Comparison of ENCODE assay signal across 14 mouse cellular contexts in the genomic region with DNA sequence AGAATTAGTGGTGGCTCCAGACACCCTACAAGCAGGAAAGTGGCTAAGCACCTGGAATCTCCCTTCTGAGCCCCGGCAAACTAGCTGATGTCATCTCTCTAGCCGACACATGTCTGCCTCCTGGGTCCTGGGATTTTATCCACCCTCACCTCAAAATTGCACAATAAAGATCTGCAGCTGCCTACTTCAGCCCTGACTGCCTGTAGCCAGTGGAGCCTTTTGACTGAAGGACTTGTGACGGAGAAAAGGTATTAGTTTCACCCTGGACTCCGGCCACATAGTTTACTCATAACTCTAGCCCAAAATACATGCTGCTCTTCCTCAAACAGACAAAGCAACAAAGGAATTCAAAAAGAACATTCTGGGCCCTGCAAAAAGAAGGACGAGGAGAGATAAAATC.
DNase-seq lines count a peak whose midpoint lies in the region; ATAC-seq and TF ChIP-seq lines count a peak whose summit lies in the region.
"Had no signal": no experiment of that assay in that cellular context is flagged by ENCODE, and none has a peak within 500 bp of the region (broad histone marks: within the 10 kb centered on the region; RNA-seq: fewer than 3 reads in every experiment).

No protein-coding gene starts in this region.

- TF ChIP-seq EP300 in lung, postnatal 0 days (IDR thresholded peaks at IDR 0.05), result peak; percentile 52; the same call in 1 of the 2 replicates

- no peaks in the 10 kb centered on the region for H3K27me3 ChIP-seq in lung, postnatal 0 days (replicated peaks; ENCODE audit: insufficient read depth, low read length)
- H3K27me3 ChIP-seq in heart, embryonic 16.5 days (ENCODE audit: control insufficient read depth, insufficient read depth, low read length), result no peaks in the 10 kb centered on the region
- H3K27me3 ChIP-seq in myocyte (ENCODE audit: control insufficient read depth, insufficient read depth, insufficient read length), result no peaks in the 10 kb centered on the region
- no peaks in the 10 kb centered on the region for H3K27me3 ChIP-seq in forebrain, embryonic 15.5 days
- H3K27me3 ChIP-seq in forebrain, embryonic 16.5 days (replicated peaks; ENCODE audit: control insufficient read depth, insufficient read depth, low read length), result no peaks in the 10 kb centered on the region

- peak overlapping the region; percentile 32; the same call in 1 of the 2 replicates for H3K27ac ChIP-seq in lung, postnatal 0 days (ENCODE audit: low read length)
- peak overlapping the region; percentile 45 for H3K27ac ChIP-seq in heart, embryonic 16.5 days (ENCODE audit: low read length)
- H3K27ac ChIP-seq in forebrain, embryonic 15.5 days (replicated peaks), result no peak overlapping the region
- H3K27ac ChIP-seq in forebrain, embryonic 16.5 days (ENCODE audit: low read length), result no peak overlapping the region

- no peak overlapping the region for H3K4me2 ChIP-seq in lung, postnatal 0 days (replicated peaks; ENCODE audit: low read depth, low read length)
- H3K4me2 ChIP-seq in heart, embryonic 16.5 days (ENCODE audit: low read depth, low read length), result no peak overlapping the region
- H3K4me2 ChIP-seq in myocyte (ENCODE audit: low read depth), result peak overlapping the region; percentile 88
- H3K4me2 ChIP-seq in forebrain, embryonic 15.5 days (replicated peaks), result no peak overlapping the region
- no peak overlapping the region for H3K4me2 ChIP-seq in forebrain, embryonic 16.5 days (ENCODE audit: low read length)

- H3K4me1 ChIP-seq in lung, postnatal 0 days (ENCODE audit: insufficient read depth, low read depth, low read length), result peaks cover 8% of the 10 kb centered on the region; the same call in 1 of the 2 replicates
- H3K4me1 ChIP-seq in heart, embryonic 16.5 days (ENCODE audit: control insufficient read depth, insufficient read depth, low read length), result peaks cover 21% of the 10 kb centered on the region
- H3K4me1 ChIP-seq in forebrain, embryonic 15.5 days, result no peaks in the 10 kb centered on the region
- no peaks in the 10 kb centered on the region for H3K4me1 ChIP-seq in forebrain, embryonic 16.5 days (replicated peaks; ENCODE audit: control insufficient read depth, insufficient read depth, low read length)

- H3K9ac ChIP-seq in lung, postnatal 0 days (replicated peaks; ENCODE audit: low read depth), result no peak overlapping the region
- H3K9ac ChIP-seq in heart, embryonic 16.5 days (ENCODE audit: low read length), result no peak overlapping the region
- H3K9ac ChIP-seq in forebrain, embryonic 15.5 days (replicated peaks), result no peak overlapping the region
- H3K9ac ChIP-seq in forebrain, embryonic 16.5 days (replicated peaks; ENCODE audit: low read depth, low read length), result no peak overlapping the region

- TF ChIP-seq CTCF in lung, postnatal 0 days (IDR thresholded peaks at IDR 0.05), result no peak

- H3K79me2 ChIP-seq in myocyte (ENCODE audit: control insufficient read depth, insufficient read depth), result peaks cover 78% of the 10 kb centered on the region

- no peaks in the 10 kb centered on the region for H3K36me3 ChIP-seq in lung, postnatal 0 days (ENCODE audit: insufficient read depth, low read length)
- H3K36me3 ChIP-seq in heart, embryonic 16.5 days (ENCODE audit: control insufficient read depth, insufficient read depth), result no peaks in the 10 kb centered on the region
- H3K36me3 ChIP-seq in myocyte (ENCODE audit: control insufficient read depth, insufficient read depth), result no peaks in the 10 kb centered on the region
- H3K36me3 ChIP-seq in forebrain, embryonic 15.5 days, result no peaks in the 10 kb centered on the region
- no peaks in the 10 kb centered on the region for H3K36me3 ChIP-seq in forebrain, embryonic 16.5 days (ENCODE audit: control insufficient read depth, insufficient read depth)

- no peak for TF ChIP-seq POLR2A in myocyte (IDR thresholded peaks at IDR 0.05; ENCODE audit: insufficient read length, low read depth)

- H3ac ChIP-seq in myocyte (ENCODE audit: control insufficient read depth, insufficient read length), result peak overlapping the region; percentile 24

- peak; percentile 33 for DNase-seq in gastrocnemius, adult 18-20 months (ENCODE audit: low spot score)
- DNase-seq in gastrocnemius, postnatal 25 days, result no peak
- DNase-seq in lung, postnatal 0 days (ENCODE audit: low spot score), result peak; percentile 78
- DNase-seq in lung, postnatal 14 days, result no peak
- DNase-seq: cerebellum, postnatal 25 days; gastrocnemius, postnatal 36 days; kidney, postnatal 36 days; spleen, adult 18-20 months; thymus, adult 2 months had no signal

- H3K9me3 ChIP-seq in lung, postnatal 0 days (ENCODE audit: low read length), result no peaks in the 10 kb centered on the region
- H3K9me3 ChIP-seq in heart, embryonic 16.5 days (replicated peaks; ENCODE audit: control insufficient read depth, low read length), result no peaks in the 10 kb centered on the region
- no peaks in the 10 kb centered on the region for H3K9me3 ChIP-seq in forebrain, embryonic 15.5 days
- no peaks in the 10 kb centered on the region for H3K9me3 ChIP-seq in forebrain, embryonic 16.5 days (ENCODE audit: control insufficient read depth, low read length)
- H3K9me3 ChIP-seq: megakaryocyte, embryonic 14.5 days had no signal

- no peak overlapping the region for H3K4me3 ChIP-seq in lung, postnatal 0 days (ENCODE audit: low read depth, low read length)
- H3K4me3 ChIP-seq in heart, embryonic 16.5 days (ENCODE audit: low read length), result no peak overlapping the region
- peak overlapping the region; percentile 35 for H3K4me3 ChIP-seq in myocyte
- no peak overlapping the region for H3K4me3 ChIP-seq in forebrain, embryonic 15.5 days
- H3K4me3 ChIP-seq in forebrain, embryonic 16.5 days (replicated peaks; ENCODE audit: low read length), result no peak overlapping the region
- H3K4me3 ChIP-seq: megakaryocyte, embryonic 14.5 days had no signal

- 17% methylated on average over 5 of the region's 5 CpGs for WGBS in lung, postnatal 0 days
- 37% methylated on average over 5 of the region's 5 CpGs for WGBS in heart, embryonic 16.5 days
- 82% methylated on average over 5 of the region's 5 CpGs for WGBS in forebrain, embryonic 15.5 days
- WGBS in forebrain, embryonic 16.5 days, result 73% methylated on average over 5 of the region's 5 CpGs

- ATAC-seq in lung, postnatal 0 days, result peak; percentile 72
- ATAC-seq in heart, embryonic 16.5 days (replicated peaks; ENCODE audit: extremely low read depth, insufficient read depth, low FRiP score), result no peak
- ATAC-seq in forebrain, embryonic 15.5 days (replicated peaks), result no peak
- ATAC-seq in forebrain, embryonic 16.5 days, result no peak

TF ChIP-seq in myocyte, 11 proteins besides CTCF, POLR2A, EP300 and RAD21:
- TF ChIP-seq CEBPB (IDR thresholded peaks at IDR 0.05; ENCODE audit: insufficient read depth, poor library complexity, severe bottlenecking), result peak; percentile 98
- TF ChIP-seq MAX (IDR thresholded peaks at IDR 0.05; ENCODE audit: low read depth), result no peak
- no peak for TF ChIP-seq TCF3 (IDR thresholded peaks at IDR 0.05; ENCODE audit: insufficient read length, low read depth)
- TF ChIP-seq SRF (IDR thresholded peaks at IDR 0.05; ENCODE audit: control insufficient read depth, insufficient read length, low read depth), result no peak
- no peak for TF ChIP-seq POLR2AphosphoS2 (IDR thresholded peaks at IDR 0.05; ENCODE audit: insufficient read length, low read depth)
- TF ChIP-seq TCF12 (IDR thresholded peaks at IDR 0.05; ENCODE audit: insufficient read depth, poor library complexity, severe bottlenecking), result peak; percentile 12
- no peak for TF ChIP-seq USF1 (IDR thresholded peaks at IDR 0.05; ENCODE audit: low read depth)
- TF ChIP-seq MYOD1 (IDR thresholded peaks at IDR 0.05; ENCODE audit: control insufficient read depth in 1 of 3, insufficient read length in 2 of 3, low read depth in 2 of 3), result peak in 2 of 3 experiments; percentile 64 to 84
- TF ChIP-seq MYOG (IDR thresholded peaks at IDR 0.05; ENCODE audit: control insufficient read depth in 1 of 3, insufficient read depth in 1 of 3, insufficient read length in 2 of 3, low read depth in 2 of 3), result peak in 2 of 3 experiments; percentile 64 to 71
- TF ChIP-seq E2F4 (IDR thresholded peaks at IDR 0.05; ENCODE audit: insufficient read depth), result no peak
- no peak for TF ChIP-seq REST (IDR thresholded peaks at IDR 0.05; ENCODE audit: insufficient read depth, insufficient read length)
TF ChIP-seq in myocyte: peak in this region for 4.

Comparison
In these comparisons a context has a peak if more than half of its experiments do, and no peak if none do; other contexts are left out.
1. DNase-seq: peak in gastrocnemius, adult 18-20 months (single experiment) and lung, postnatal 0 days (single experiment); none in gastrocnemius, postnatal 25 days (single experiment) and lung, postnatal 14 days (single experiment).
2. H3K27ac ChIP-seq: peak in lung, postnatal 0 days (single experiment) and heart, embryonic 16.5 days (single experiment); none in forebrain, embryonic 15.5 days (single experiment) and forebrain, embryonic 16.5 days (single experiment).